Mouse (Mus musculus): Measurements from ENCODE around the gene Aldh3a1.

The Aldh3a1 gene

GRCm38 (mm10) chr11:61234174-61234573, 26.8 kb downstream of the Aldh3a1 start:
- no peak for DNase-seq (ENCODE audit: low spot score in 2 of 2)

GRCm38 (mm10) chr11:61236015-61236414, 28.7 kb downstream of the Aldh3a1 start:
- no peak for DNase-seq (ENCODE audit: low spot score in 2 of 2)

GRCm38 (mm10) chr11:61244406-61244805, 37.1 kb downstream of the Aldh3a1 start:
- no peak for DNase-seq (ENCODE audit: low spot score in 2 of 2)

- DNase-seq (ENCODE audit: low spot score in 2 of 2) = no peak
Observed at GRCm38 (mm10) chr11:61251741-61252140, 44.4 kb downstream of the Aldh3a1 start.

DNA sequence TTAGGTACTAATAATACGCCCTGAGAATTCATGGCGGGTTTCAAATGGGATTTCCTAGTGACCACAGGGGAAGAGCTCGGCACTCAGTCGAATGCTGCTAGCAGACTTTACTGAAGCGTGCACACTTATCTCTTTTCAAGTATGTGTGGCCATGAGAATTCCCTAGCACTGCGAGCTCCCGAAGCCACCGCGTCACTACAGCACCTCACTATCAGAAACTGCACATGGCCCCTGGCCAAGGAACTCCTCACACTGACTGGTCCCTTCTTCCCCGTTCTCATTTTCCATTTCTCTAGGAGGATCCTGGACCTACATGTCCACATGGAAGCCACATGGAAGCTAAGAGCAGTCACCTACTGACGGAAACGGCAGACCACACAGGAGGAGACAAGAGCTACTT, 45.5 kb downstream of the Aldh3a1 start:
- no peak for DNase-seq (ENCODE audit: low spot score in 2 of 2)

- DNase-seq (ENCODE audit: low spot score in 2 of 2) = no peak
Observed at GRCm38 (mm10) chr11:61259106-61259505, 51.8 kb downstream of the Aldh3a1 start.

DNA sequence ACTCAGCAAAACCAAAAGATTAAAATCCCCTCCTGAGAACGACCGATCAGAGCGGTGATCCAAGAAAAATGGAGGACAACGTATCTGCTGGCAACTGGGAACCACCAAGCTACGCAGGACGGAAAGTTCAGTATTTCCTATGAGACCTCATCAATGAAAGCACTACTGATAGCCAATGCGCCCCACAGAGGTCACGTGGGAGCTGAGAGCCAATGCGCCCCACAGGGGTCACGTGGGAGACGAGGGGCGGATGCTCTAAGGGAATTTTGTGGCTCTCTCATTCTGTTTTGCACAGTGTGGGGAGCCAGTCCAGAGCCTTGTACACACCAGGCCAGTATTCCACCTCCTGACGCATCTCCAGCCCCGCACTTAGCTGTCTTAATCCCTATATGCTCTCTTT, 55.2 kb downstream of the Aldh3a1 start:
- no peak for DNase-seq (ENCODE audit: low spot score in 2 of 2)

GRCm38 (mm10) chr11:61263841-61264240, 56.5 kb downstream of the Aldh3a1 start:
- no peak for DNase-seq (ENCODE audit: low spot score in 2 of 2)

DNA sequence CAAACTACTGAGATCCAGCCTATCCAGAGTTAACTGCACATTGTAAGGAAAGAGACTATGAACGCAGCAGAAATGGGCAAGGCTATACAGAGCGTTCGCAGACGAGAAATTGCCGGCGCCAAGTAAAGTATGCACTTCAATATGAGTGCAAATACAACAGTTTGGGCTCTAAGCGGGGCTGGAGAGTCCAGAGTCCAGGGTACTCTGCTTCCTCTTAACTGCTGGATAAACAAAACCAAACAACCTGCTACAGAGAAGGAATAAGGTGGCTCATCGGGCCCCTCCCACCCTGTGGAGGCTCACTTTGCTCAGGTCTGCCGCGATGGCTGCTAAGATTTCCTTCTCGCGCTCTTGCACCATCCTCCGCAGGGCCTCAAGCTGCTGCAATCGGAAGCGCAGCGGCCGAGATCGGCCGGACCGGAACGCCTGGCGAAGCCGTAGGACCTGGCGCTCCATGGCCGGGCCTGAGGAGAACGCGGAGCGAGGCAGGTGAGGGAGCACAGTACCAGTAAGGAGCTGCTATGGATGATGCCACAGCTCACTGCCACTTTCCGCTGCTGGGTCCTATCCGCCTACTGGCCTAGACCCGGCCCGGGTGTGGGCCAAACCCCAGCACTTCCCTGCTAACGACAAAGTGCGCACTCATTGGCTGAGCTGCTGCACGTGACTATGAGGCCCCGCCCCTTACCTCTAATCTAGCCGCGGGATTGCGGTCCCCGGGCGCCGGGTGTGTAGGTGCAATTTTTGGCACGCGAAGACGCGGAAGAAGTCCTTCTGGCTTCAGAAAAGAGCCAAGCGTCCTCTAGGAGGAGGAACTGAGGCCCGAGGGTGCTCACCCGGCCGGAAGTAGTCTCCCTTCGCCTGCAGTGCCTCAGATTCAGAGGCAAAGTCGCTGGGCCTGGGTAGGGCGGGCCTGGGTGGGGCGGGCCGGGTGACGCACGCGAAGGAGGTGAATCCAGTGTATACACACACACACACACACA, 59.5 kb downstream of the Aldh3a1 start, which contains the start of gene Aldh3a2:
TSS of gene Aldh3a2 (minus strand) at position 914 of the 983 bp plus-strand sequence.
- peak; percentile 95 for DNase-seq (ENCODE audit: low spot score in 2 of 2)
